Mouse (Mus musculus): ENCODE data around the gene Clns1a. TPM values are rescaled to one million over a fixed set of nuclear protein-coding genes. Genes with fewer than 3 reads are reported as not detected.

Gene Clns1a
- polyA plus RNA-seq, 1 experiment, result 28.2 TPM

GRCm38 (mm10) chr7:97726778-97727177 is 30.3 kb downstream of the Clns1a start:
- no peak for TF ChIP-seq POLR2A (IDR thresholded peaks at IDR 0.05; ENCODE audit: control insufficient read depth, low read depth, low read length)
- Histone ChIP-seq H3K36me3 (ENCODE audit: control insufficient read depth, insufficient read depth, low read length) (no peaks in the 10 kb centered on the region; the same call in 1 of the 2 replicates), H3K27ac (ENCODE audit: control insufficient read depth, insufficient read depth, low read depth, low read length) (no peak overlapping the region), H3K4me3 (ENCODE audit: control insufficient read depth, low read depth, low read length) (no peak overlapping the region), H3K4me1 (ENCODE audit: control insufficient read depth, insufficient read depth, low read length) (0 out of 2 replicates have a peak, but pooled peaks cover 2% of the 10 kb centered on the region), H3K27me3 (ENCODE audit: control insufficient read depth, insufficient read depth, low read length) (no peaks in the 10 kb centered on the region)

GRCm38 (mm10) chr7:97728666-97729614 is 32.5 kb downstream of the Clns1a start:
- no peaks in the 10 kb centered on the region for H3K27me3 ChIP-seq (ENCODE audit: control insufficient read depth, insufficient read depth, low read length)
- no peak for TF ChIP-seq CTCF (IDR thresholded peaks at IDR 0.05; ENCODE audit: control insufficient read depth, insufficient read depth, insufficient replicate concordance, low read depth, low read length)
- TF ChIP-seq POLR2A (IDR thresholded peaks at IDR 0.05; ENCODE audit: control insufficient read depth, low read depth, low read length), result no peak
- no peaks in the 10 kb centered on the region; the same call in 1 of the 2 replicates for H3K36me3 ChIP-seq (ENCODE audit: control insufficient read depth, insufficient read depth, low read length)
- H3K4me3 ChIP-seq (ENCODE audit: control insufficient read depth, low read depth, low read length), result no peak overlapping the region
- 0 out of 2 replicates have a peak, but pooled peaks cover 2% of the 10 kb centered on the region for H3K4me1 ChIP-seq (ENCODE audit: control insufficient read depth, insufficient read depth, low read length)
- H3K27ac ChIP-seq (ENCODE audit: control insufficient read depth, insufficient read depth, low read depth, low read length), result no peak overlapping the region

- 0 out of 2 replicates have a peak, but pooled peaks cover 2% of the 10 kb centered on the region for H3K4me1 ChIP-seq (ENCODE audit: control insufficient read depth, insufficient read depth, low read length)
- no peaks in the 10 kb centered on the region; the same call in 1 of the 2 replicates for H3K36me3 ChIP-seq (ENCODE audit: control insufficient read depth, insufficient read depth, low read length)
- H3K27me3 ChIP-seq (ENCODE audit: control insufficient read depth, insufficient read depth, low read length), result no peaks in the 10 kb centered on the region
- H3K27ac ChIP-seq (ENCODE audit: control insufficient read depth, insufficient read depth, low read depth, low read length), result no peak overlapping the region
- H3K4me3 ChIP-seq (ENCODE audit: control insufficient read depth, low read depth, low read length), result no peak overlapping the region
- TF ChIP-seq CTCF (IDR thresholded peaks at IDR 0.05; ENCODE audit: control insufficient read depth, insufficient read depth, insufficient replicate concordance, low read depth, low read length) (no peak), POLR2A (IDR thresholded peaks at IDR 0.05; ENCODE audit: control insufficient read depth, low read depth, low read length) (no peak)
Measured at GRCm38 (mm10) chr7:97730427-97730826, 34.0 kb downstream of the Clns1a start.

- no peaks in the 10 kb centered on the region for H3K27me3 ChIP-seq (ENCODE audit: control insufficient read depth, insufficient read depth, low read length)
- H3K4me1 ChIP-seq (ENCODE audit: control insufficient read depth, insufficient read depth, low read length), result peaks cover 13% of the 10 kb centered on the region
- no peak overlapping the region for H3K27ac ChIP-seq (ENCODE audit: control insufficient read depth, insufficient read depth, low read depth, low read length)
- no peak overlapping the region for H3K4me3 ChIP-seq (ENCODE audit: control insufficient read depth, low read depth, low read length)
- TF ChIP-seq POLR2A (IDR thresholded peaks at IDR 0.05; ENCODE audit: control insufficient read depth, low read depth, low read length), result no peak
- no peak for TF ChIP-seq CTCF (IDR thresholded peaks at IDR 0.05; ENCODE audit: control insufficient read depth, insufficient read depth, insufficient replicate concordance, low read depth, low read length)
- H3K36me3 ChIP-seq (ENCODE audit: control insufficient read depth, insufficient read depth, low read length), result no peaks in the 10 kb centered on the region; the same call in 1 of the 2 replicates
Measured at GRCm38 (mm10) chr7:97733606-97734005, 37.2 kb downstream of the Clns1a start.

- no peak for TF ChIP-seq POLR2A (IDR thresholded peaks at IDR 0.05; ENCODE audit: control insufficient read depth, low read depth, low read length)
- no peak for TF ChIP-seq CTCF (IDR thresholded peaks at IDR 0.05; ENCODE audit: control insufficient read depth, insufficient read depth, insufficient replicate concordance, low read depth, low read length)
- Histone ChIP-seq H3K4me1 (ENCODE audit: control insufficient read depth, insufficient read depth, low read length) (peaks cover 13% of the 10 kb centered on the region), H3K27ac (ENCODE audit: control insufficient read depth, insufficient read depth, low read depth, low read length) (no peak overlapping the region), H3K36me3 (ENCODE audit: control insufficient read depth, insufficient read depth, low read length) (no peaks in the 10 kb centered on the region), H3K4me3 (ENCODE audit: control insufficient read depth, low read depth, low read length) (no peak overlapping the region), H3K27me3 (ENCODE audit: control insufficient read depth, insufficient read depth, low read length) (no peaks in the 10 kb centered on the region)
Measured at GRCm38 (mm10) chr7:97735021-97735420, 38.6 kb downstream of the Clns1a start.

- Histone ChIP-seq H3K27me3 (ENCODE audit: control insufficient read depth, insufficient read depth, low read length) (no peaks in the 10 kb centered on the region), H3K4me1 (ENCODE audit: control insufficient read depth, insufficient read depth, low read length) (peaks cover 11% of the 10 kb centered on the region), H3K4me3 (ENCODE audit: control insufficient read depth, low read depth, low read length) (no peak overlapping the region; the same call in 1 of the 2 replicates), H3K36me3 (ENCODE audit: control insufficient read depth, insufficient read depth, low read length) (no peaks in the 10 kb centered on the region), H3K27ac (ENCODE audit: control insufficient read depth, insufficient read depth, low read depth, low read length) (no peak overlapping the region)
- TF ChIP-seq POLR2A (IDR thresholded peaks at IDR 0.05; ENCODE audit: control insufficient read depth, low read depth, low read length) (no peak), CTCF (IDR thresholded peaks at IDR 0.05; ENCODE audit: control insufficient read depth, insufficient read depth, insufficient replicate concordance, low read depth, low read length) (no peak)
Measured at GRCm38 (mm10) chr7:97735886-97736420, 39.5 kb downstream of the Clns1a start.

- peaks cover 11% of the 10 kb centered on the region for H3K4me1 ChIP-seq (ENCODE audit: control insufficient read depth, insufficient read depth, low read length)
Measured at GRCm38 (mm10) chr7:97737256-97737637, 40.8 kb downstream of the Clns1a start.

More at GRCm38 (mm10) chr7:97737256-97737637, 40.8 kb downstream of the Clns1a start:
- Histone ChIP-seq H3K36me3 (ENCODE audit: control insufficient read depth, insufficient read depth, low read length) (no peaks in the 10 kb centered on the region), H3K27me3 (ENCODE audit: control insufficient read depth, insufficient read depth, low read length) (no peaks in the 10 kb centered on the region), H3K27ac (ENCODE audit: control insufficient read depth, insufficient read depth, low read depth, low read length) (no peak overlapping the region), H3K4me3 (ENCODE audit: control insufficient read depth, low read depth, low read length) (peak overlapping the region; percentile 82)
- TF ChIP-seq POLR2A (IDR thresholded peaks at IDR 0.05; ENCODE audit: control insufficient read depth, low read depth, low read length) (no peak), CTCF (IDR thresholded peaks at IDR 0.05; ENCODE audit: control insufficient read depth, insufficient read depth, insufficient replicate concordance, low read depth, low read length) (no peak)
